Mouse (Mus musculus) layer of hippocampus, postnatal 25 days (tissue): Measurements from ENCODE around the gene Sptbn4. TPM values are rescaled to one million over a fixed set of nuclear protein-coding genes. Genes with fewer than 3 reads are reported as not detected.

Source experiments
- DNase-seq, 2 experiments: peaks; one replicate each; pipeline ENCODE4 v3.0.0; 2022; ENCODE audit warnings: mixed read lengths in 2 of 2, low spot score in 1 of 2; ENCODE audit errors: extremely low spot score in 1 of 2
- total RNA-seq, 2 experiments: library from RNA; stranded (reverse); gene quantifications; 2 replicates each; pipeline ENCODE4 v1.2.3; 2021

Sptbn4 gene
- total RNA-seq, 2 experiments from 2014 or later: 121 to 142 TPM

DNA sequence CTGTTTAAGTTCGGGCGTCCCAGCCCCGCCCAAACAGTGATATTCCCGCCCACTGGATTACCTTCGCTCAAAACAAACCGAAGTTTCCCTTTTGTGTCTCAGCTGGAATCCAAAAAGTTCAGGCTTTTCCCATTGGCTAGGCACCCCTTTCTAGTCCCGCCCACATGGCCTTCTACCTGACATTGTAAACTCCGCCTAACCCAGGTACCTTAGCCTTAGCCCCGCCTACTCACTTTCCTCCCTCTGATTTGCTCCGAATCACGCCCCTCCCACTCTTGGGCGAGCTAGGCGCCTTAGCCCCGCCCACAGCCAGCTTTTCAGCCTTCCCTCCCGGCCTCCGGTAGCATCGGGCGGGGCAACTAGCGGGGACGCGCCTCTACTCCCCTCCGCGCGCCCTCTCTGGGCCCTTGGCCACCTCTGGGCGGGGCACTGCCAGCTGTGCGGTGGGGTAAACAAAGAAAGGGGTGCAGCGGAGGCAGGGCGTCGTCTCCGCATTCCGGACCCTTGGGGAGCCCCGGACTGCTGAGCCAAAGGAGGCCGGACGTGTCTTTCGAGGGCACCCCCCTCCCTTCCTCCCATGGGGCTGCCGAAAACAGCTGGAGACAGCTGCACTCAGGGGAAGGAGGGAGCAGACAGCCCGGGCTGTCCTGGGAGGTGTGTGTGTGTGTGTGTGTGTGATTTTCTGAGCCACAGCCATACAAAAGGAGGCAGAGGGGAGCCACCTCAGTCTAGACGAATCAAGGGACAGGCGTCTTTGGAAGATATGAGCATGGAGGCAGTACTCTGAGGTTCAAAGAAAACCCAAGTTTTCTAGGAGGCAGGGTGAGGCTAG lies 116.6 kb downstream of the Sptbn4 start:
- no peak for DNase-seq

DNA sequence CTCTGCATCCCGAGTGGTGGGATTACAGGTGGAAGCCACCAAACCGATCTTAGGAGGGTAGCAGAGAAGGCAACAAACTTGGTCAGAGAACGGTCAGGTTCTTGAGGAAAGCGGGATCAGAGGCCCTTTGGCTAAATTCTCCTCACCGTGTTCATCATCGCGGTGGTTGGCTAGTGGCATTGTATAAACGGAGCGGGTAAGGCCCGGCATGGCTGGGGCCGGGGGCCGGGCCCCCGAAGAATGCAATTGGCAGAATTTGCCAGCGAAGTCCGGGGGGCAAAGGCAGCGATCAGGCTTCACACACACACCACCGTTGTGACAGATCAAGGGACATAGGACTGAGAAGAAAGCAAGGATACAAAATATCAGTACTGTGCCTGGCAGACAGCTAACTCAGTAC lies 117.5 kb downstream of the Sptbn4 start:
- no peak for DNase-seq

DNA sequence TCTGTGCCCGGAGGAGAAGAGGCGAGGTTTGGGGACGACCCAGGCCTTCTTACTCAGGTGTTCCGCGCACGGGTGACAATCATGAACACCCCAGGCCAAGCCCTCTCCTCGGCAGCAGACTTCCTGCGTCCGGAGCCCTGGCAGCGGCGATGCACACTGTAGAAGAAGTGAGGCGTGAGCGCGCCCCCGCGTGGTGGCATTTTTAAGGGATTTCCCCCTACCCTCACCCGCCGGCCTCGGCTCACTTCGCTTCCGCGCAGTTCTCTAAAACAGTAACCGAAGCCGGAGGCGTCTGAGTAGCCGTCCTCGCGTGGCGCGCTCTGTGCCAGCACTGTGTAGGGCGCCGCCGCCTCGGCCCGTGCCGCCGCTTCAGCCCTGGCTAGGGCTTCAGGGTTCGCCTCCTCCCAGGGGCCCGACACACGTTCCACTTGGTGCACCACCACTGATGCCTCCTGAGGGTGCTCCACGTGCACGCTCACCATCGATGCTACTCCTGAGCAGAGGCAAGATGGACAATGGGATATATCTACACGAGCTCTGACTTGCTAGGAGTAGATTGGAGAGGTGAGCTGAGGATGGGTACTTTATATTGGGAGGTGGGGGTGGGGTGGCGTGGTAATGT lies 118.0 kb downstream of the Sptbn4 start:
- peak; percentile 81 to 93 for DNase-seq

DNA sequence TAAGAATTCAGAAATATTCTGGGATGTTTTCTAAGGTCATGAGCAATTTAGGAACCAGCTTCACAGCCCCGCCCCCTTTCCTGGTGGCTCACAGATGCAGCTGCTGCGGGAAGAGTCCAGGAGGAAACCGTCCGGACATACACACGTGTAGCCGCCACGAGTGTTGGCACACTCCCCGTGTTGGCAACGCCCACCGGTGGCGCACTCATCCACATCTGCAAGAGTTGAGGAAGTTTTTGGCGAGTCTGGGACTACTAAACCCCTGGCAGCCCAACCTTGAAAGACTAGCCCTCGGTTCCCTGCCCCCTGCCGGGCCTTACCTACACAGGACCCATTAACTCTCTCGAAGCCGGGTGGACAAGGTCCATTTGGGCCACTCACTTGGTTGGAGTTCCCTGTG lies 118.8 kb downstream of the Sptbn4 start:
- DNase-seq: no peak

DNA sequence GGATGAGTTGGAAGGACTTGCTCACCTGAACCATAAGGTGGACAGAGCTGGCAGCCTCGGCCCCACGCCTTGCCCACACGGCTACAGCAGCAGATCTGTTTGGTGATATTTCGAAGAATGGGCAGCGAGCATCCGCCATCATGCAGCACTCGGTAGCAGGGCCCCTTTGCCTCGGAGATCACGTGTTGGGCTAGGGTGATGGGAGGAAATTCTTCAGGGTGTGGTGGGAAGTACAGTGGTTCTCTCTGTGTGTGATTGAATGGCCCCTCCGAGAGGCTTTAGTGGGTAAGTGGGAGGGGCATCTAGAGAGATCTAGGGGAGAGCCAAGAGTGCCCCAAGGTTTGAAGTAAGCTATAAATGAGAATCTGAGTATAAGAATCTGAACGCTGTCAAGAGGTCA lies 119.3 kb downstream of the Sptbn4 start:
- DNase-seq: no peak

DNA sequence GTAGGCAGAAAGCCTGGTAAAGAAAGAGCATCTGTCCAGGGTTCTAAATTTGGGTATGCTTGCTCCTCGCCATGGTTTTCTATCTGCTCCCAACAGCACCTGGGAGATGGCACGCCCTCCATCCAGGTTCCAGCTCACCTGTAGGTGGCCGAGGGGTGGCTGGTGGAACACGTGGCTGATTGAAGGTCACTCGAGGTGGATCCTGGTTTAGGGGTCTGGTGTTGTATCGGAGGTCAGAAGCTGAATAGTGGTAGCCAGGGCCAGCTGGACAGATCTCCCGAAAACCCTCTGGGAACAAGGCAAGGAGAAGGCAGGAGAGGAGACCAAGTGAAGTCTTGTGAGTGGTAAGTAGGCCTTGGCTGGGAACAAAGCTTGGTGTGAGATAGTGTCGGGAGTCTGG lies 120.0 kb downstream of the Sptbn4 start:
- no peak for DNase-seq

DNA sequence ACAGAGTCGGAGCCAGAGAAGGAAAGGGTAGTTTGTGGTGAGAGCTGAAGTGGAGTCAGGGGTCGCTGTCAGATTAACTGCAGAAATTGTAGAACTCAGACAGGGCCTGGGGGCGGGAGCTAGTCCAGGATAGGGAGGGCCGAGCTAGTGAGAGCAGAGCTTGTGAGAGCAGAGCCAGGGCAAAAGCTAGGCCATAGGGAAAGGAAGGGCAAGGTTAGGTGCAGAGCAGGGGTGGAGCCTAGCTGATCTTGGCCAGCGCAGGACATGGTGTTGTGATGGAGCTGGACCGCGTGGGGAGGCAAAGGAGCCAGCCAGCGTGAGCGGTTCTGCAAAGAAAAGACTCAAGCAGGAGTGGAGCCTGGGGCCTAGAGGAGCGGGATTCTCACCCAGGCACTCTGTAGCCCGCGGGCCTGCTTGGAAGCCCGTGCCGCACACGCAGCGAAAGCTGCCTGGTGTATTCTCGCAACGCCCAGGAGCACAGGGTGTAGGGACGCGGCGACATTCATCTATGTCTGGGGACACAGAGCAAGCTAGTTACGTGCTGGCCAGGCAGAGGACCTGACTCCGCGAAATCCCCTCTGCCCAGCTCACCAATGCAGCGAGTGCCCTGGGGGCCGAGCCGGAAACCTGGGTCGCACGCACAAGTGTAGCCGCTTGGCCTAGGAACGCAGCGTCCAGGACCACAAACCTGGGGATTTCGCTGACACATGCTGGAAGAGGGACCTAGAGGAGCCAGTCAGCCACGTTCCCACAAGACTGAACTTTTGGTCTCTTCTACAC lies 121.2 kb downstream of the Sptbn4 start:
- DNase-seq: no peak

DNA sequence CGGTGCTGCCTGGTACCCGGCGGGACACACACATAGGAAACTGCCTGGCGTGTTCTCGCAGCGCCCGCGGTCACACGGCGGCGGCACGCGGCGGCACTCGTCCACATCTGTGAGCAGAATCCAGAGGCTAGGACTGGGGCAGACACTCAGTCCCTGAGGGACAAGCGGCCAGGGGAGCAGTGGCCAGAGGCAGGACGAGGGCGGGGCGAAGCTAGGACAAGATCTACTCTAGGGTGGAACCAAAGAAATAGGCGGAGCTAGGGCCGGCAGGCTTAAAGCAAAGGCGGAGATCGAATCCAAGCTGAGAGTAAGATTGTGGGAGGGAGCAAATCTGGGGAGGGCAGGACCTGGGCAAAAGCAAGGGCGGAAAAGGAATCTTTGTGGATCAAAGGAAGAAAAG lies 121.8 kb downstream of the Sptbn4 start:
- no peak for DNase-seq

DNA sequence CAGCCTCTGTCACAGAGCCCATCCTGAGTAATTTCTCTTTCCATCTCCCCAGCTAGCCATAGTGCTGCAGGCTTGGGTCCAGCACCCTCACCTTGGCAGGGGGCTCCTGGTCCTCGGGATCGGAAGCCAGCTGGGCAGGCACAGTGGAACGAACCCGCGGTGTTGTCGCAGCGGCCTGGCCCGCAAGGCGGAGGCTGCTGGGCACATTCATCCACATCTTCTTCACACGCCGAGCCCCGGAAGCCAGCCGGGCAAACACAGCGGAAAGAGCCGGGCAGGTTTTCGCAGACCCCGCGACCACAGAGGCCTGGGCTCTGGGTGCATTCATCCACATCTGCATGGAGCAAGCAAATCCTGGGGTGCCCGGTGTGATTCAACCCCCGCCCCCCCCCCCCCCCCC lies 122.6 kb downstream of the Sptbn4 start:
- DNase-seq: no peak

DNA sequence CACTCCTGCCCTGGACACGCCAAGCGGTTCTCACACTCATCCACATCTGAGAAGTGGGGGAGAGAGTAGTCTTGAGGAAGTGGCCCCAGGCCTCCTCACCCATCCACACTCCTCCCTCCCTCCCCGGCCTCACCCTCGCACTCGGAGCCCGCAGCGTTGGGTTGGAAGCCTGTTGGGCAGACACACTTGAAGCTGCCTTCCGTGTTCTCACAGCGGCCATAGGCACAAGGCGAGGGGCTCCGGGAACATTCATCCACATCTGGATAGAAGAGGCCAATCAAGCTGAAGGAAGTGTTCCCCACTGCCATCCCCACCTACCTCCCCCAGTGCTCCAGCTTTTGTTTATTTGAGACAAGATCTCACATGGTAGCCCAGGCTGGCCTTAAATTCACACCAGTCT lies 123.3 kb downstream of the Sptbn4 start:
- no peak for DNase-seq

DNA sequence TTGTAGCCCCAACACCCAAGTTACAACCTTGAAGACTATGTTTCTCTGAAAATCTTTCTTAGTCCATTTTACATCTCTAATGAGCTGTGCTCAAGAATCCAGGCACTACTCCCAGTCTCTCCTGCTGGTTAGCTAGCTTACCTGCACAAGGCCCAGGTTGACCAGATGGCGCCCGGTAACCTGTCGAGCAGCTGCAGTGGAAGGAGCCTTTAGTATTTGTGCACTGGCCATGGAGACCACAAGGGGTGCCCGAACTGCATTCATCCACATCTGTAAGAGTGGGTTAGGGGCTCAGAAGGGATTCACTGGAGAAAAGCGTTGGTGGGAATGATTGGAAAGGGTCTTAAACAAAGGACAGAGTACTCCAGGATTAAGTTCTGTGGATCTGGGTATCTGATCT lies 124.5 kb downstream of the Sptbn4 start:
- no peak for DNase-seq

DNA sequence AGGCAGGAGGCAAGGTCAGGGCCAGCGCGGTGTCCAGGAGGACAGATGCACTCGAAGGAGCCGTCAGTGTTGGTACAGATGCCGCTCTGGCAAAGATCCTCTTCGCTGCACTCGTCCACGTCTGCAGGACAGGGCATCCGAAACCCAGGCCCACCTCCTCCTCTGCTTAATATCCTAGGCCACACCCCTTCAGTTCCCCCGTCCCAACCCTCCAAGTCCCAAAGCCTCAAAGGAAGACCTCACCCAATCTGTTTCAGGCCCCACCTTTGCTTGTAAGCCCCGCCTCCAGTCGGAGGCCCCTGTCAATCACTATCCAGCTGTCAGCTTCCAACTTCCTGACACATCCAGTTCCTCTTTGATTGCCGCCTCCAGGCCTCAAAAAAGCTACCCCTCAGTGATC lies 125.2 kb downstream of the Sptbn4 start:
- no peak for DNase-seq

DNA sequence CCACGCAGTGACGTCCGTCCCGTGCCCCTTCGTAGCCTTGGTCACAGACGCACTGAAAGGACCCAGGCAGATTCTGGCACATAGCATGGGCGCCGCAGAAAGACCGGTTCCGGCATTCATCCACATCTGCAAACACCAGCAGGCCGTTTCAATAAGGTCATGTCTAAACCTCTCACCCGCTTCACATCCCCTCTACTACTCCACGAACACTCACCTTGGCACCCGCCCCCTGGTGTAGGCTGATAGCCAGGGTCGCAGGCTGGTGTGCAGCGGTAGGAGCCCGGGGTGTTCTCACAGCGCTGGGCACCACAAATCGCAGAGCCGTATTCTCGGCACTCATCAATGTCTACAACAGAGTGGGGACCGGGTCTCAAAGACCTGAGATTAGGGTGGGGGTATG lies 128.1 kb downstream of the Sptbn4 start:
- no peak for DNase-seq

DNA sequence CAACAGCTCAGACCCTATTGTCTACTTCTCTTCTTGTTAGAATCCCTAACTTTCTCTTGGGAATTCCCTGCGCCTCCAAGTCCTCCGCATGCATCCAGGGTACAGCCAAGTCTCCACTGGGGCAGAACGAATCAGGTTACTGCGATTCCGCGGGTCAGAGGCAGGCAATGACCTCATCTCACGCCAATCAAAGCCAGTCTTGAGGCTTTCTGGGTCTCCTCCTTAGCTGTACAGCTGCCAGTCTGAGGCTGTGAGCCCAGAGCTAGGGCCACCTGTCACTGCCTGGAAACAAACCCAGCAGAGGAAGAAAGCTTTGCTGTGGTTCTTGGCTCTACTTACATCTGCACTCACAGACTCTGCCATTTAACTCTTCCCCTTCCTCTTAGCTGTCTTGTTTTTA lies 131.5 kb downstream of the Sptbn4 start:
- DNase-seq: no peak

DNA sequence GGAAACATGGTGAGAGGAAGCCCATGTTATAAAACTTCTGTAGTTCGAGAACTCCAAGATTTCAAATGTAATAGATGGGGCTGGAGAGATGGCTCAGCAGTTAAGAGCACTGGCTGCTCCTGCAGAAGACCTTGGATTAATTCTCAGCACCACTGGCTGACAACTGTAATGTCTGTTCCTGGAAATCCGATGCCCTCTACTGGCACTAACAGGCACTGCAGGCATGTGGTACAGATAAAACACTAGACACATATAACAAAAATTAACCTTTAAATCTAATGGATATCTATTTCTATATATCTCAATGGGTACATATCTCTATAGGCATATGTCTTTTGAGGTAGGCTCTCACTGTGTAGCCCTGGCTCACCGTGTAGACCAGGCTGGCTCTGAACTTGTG lies 133.1 kb downstream of the Sptbn4 start:
- no peak for DNase-seq

DNA sequence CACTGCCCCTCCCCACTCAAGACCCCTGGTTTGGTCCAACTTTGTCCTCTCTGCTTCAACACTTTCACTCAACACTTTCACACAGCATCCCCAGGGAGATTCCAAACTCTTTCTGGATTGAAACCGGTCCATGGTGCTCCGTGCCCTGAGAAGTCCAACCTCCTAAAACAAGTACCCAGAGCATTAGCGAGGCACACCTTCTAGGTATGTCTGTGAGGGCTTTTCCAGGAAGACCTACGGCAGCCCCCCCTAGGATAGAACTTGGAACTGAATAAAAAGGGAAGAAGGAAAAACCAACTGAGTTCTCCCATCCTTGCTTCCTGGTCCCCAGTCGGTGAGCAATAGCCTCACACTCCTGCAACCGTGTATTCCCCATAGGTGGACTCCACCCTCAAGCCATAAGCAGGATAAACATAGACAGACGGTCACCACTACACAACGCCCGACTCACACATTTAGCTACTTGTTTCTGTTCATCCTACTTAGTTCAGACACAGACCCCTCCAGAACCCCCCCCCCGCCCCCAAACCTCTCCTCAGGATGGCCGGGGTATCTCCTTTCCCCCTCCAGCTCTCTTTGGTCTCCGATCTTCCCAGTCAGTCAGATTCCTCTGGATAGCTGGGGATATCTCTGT lies 135.7 kb downstream of the Sptbn4 start:
- DNase-seq: no peak

DNA sequence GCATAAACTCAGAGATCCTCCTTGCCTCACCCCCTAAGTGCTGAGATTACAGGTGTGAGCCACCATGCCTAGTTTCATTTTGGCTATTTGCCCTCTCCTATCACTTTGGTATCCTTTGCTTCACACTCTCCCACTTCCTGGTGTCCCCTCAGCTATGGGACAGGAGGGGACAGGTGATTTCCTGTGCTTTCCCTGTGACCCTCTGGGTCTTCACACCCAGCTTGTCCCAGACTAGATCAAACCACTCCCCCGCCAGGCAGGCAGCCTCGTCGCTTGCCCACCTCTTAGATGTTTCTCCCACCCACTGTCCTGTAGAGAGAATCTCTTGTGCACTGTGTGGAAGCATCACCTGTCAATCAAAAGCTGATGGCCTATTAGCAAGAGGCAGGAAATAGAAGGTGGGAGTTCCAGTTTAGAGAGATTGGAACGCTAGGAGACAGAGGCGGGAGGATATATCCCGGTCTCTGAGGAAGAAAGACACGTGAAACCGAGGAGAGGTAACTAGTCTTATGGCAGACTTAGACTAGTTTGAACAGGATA lies 136.4 kb downstream of the Sptbn4 start:
- DNase-seq: no peak

DNA sequence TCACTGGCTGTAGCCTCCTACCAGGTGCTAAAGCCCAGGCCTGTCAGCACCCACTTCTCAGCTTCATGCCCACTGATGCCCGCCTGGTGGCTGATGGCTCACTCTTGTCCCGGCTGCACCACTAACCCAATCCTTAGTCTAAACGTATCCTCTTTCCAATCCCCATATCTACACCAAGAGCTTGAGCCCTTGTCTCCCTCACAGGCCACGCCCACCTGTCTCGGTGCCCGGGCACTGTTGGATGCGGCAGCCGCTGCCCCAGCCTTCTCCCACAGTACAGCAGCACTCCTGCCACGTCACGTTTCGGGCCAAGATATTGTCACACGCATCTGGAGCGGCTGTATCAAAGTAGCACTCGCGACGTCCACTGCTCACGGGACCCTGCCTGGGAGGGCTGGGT lies 137.2 kb downstream of the Sptbn4 start:
- DNase-seq: no peak

DNA sequence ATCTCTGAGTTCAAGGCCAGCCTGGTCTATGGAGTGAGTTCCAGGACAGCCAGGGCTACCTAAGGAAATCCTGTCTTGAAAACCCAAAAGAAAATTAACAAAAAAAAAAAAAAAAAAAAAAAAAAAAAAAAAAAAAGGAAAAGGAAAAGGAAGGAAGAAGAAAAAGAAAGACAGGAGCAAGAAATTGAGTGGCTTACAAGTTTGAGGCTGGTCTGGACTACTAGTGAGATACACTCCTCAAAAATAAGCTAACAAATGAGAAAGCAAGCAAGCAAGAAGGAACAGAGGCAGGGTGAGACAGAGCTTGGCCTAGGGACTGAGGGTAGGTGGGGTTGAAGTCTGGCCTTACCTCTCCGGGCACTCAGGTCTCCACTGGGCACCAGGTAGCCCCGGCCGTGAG lies 137.7 kb downstream of the Sptbn4 start:
- DNase-seq: no peak

DNA sequence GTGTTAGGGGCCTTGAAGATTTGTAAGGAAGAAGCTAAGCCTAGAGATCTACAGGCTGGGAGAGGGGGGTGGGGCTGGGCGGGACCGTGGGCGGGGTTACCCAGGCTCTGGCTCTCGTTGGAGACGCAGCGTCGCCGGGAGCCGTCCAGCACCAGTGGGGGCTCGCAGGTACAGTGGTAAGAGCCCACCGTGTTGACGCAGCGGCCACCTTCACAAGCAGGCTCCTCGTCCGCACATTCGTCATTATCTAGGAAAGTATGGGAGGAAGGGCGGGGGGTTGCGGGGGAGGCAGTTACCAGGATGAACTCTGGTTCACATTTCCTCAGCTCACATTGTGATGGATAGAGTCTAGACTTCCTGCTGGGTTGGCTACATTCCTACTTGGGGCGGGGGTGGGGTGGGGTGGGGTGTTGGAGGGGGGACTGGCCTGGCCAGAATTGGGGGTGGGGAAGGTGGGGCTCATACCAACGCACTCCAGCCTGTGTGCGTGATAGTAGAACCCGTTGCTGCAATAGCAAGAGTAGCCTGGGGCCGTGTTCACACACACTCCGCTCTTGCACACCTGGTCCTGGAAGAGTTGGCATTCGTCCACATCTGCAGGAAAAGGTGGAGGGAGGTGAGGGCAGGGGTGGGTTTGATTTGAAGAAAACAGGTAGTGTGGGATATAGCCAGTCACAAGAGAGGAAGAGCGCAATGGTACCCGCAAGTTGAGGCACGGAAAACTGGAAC lies 138.5 kb downstream of the Sptbn4 start:
- DNase-seq: no peak
